Mouse (Mus musculus): ENCODE results near the gene Ttc9. TPM values are rescaled to one million over a fixed set of nuclear protein-coding genes. Genes with fewer than 3 reads are reported as not detected.

Ttc9 gene
- polyA plus RNA-seq, 1 experiment: 31.2 TPM

GRCm38 (mm10) chr12:81691177-81691730 is 60.2 kb downstream of the Ttc9 start:
- H3K79me2 ChIP-seq (ENCODE audit: control insufficient read depth, insufficient read depth): no peaks in the 10 kb centered on the region
- H3K27me3 ChIP-seq (ENCODE audit: control insufficient read depth, insufficient read depth, insufficient read length): no peaks in the 10 kb centered on the region
- H3K4me2 ChIP-seq (ENCODE audit: low read depth): no peak overlapping the region
- H3ac ChIP-seq (ENCODE audit: control insufficient read depth, insufficient read length): no peak overlapping the region
- H3K4me3 ChIP-seq: no peak overlapping the region
- TF ChIP-seq POLR2AphosphoS2 (IDR thresholded peaks at IDR 0.05; ENCODE audit: insufficient read length, low read depth) (no peak), E2F4 (IDR thresholded peaks at IDR 0.05; ENCODE audit: insufficient read depth) (no peak), SRF (IDR thresholded peaks at IDR 0.05; ENCODE audit: control insufficient read depth, insufficient read length, low read depth) (no peak), USF1 (IDR thresholded peaks at IDR 0.05; ENCODE audit: low read depth) (no peak), MYOD1 (IDR thresholded peaks at IDR 0.05; ENCODE audit: control insufficient read depth in 1 of 3, insufficient read length in 2 of 3, low read depth in 2 of 3) (no peak), POLR2A (IDR thresholded peaks at IDR 0.05; ENCODE audit: insufficient read length, low read depth) (no peak), TCF12 (IDR thresholded peaks at IDR 0.05; ENCODE audit: insufficient read depth, poor library complexity, severe bottlenecking) (no peak), MYOG (IDR thresholded peaks at IDR 0.05; ENCODE audit: control insufficient read depth in 1 of 3, insufficient read depth in 1 of 3, insufficient read length in 2 of 3, low read depth in 2 of 3) (no peak), CEBPB (IDR thresholded peaks at IDR 0.05; ENCODE audit: insufficient read depth, poor library complexity, severe bottlenecking) (no peak), MAX (IDR thresholded peaks at IDR 0.05; ENCODE audit: low read depth) (no peak), TCF3 (IDR thresholded peaks at IDR 0.05; ENCODE audit: insufficient read length, low read depth) (no peak), REST (IDR thresholded peaks at IDR 0.05; ENCODE audit: insufficient read depth, insufficient read length) (no peak)
- no peaks in the 10 kb centered on the region for H3K36me3 ChIP-seq (ENCODE audit: control insufficient read depth, insufficient read depth)

DNA sequence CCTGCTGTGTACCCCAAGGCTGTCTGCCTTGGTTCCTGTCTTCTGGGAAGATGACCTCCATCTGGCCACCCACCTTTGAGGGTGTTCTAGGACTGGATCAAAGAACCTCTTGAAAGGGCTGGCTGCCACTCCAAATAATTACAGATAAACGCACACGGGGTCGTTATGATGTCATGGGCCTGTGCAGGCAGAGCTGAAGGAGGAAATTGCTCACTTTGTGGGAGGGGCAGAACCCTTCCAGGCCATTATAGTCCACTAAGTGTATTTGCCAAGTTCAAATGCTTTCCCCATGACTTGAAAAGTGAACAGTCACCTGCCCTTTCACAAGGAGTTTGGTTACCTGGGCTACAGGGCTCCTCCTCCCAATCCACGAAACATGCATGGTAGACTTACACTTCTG is 67.0 kb downstream of the Ttc9 start:
- Histone ChIP-seq H3K4me3 (no peak overlapping the region), H3ac (ENCODE audit: control insufficient read depth, insufficient read length) (no peak overlapping the region), H3K36me3 (ENCODE audit: control insufficient read depth, insufficient read depth) (no peaks in the 10 kb centered on the region), H3K4me2 (ENCODE audit: low read depth) (no peak overlapping the region), H3K27me3 (ENCODE audit: control insufficient read depth, insufficient read depth, insufficient read length) (no peaks in the 10 kb centered on the region), H3K79me2 (ENCODE audit: control insufficient read depth, insufficient read depth) (no peaks in the 10 kb centered on the region)
- TF ChIP-seq TCF3 (IDR thresholded peaks at IDR 0.05; ENCODE audit: insufficient read length, low read depth) (no peak), SRF (IDR thresholded peaks at IDR 0.05; ENCODE audit: control insufficient read depth, insufficient read length, low read depth) (no peak), TCF12 (IDR thresholded peaks at IDR 0.05; ENCODE audit: insufficient read depth, poor library complexity, severe bottlenecking) (no peak), REST (IDR thresholded peaks at IDR 0.05; ENCODE audit: insufficient read depth, insufficient read length) (no peak), POLR2AphosphoS2 (IDR thresholded peaks at IDR 0.05; ENCODE audit: insufficient read length, low read depth) (no peak), MYOD1 (IDR thresholded peaks at IDR 0.05; ENCODE audit: control insufficient read depth in 1 of 3, insufficient read length in 2 of 3, low read depth in 2 of 3) (no peak)

GRCm38 (mm10) chr12:81702903-81703302 is 71.9 kb downstream of the Ttc9 start:
- Histone ChIP-seq H3ac (ENCODE audit: control insufficient read depth, insufficient read length) (no peak overlapping the region), H3K36me3 (ENCODE audit: control insufficient read depth, insufficient read depth) (no peaks in the 10 kb centered on the region), H3K4me3 (no peak overlapping the region), H3K79me2 (ENCODE audit: control insufficient read depth, insufficient read depth) (no peaks in the 10 kb centered on the region), H3K27me3 (ENCODE audit: control insufficient read depth, insufficient read depth, insufficient read length) (no peaks in the 10 kb centered on the region), H3K4me2 (ENCODE audit: low read depth) (no peak overlapping the region)
- no peak for TF ChIP-seq MYOG (IDR thresholded peaks at IDR 0.05; ENCODE audit: control insufficient read depth in 1 of 3, insufficient read depth in 1 of 3, insufficient read length in 2 of 3, low read depth in 2 of 3)
- TF ChIP-seq USF1 (IDR thresholded peaks at IDR 0.05; ENCODE audit: low read depth): no peak
- no peak for TF ChIP-seq REST (IDR thresholded peaks at IDR 0.05; ENCODE audit: insufficient read depth, insufficient read length)
- no peak for TF ChIP-seq CEBPB (IDR thresholded peaks at IDR 0.05; ENCODE audit: insufficient read depth, poor library complexity, severe bottlenecking)
- no peak for TF ChIP-seq MYOD1 (IDR thresholded peaks at IDR 0.05; ENCODE audit: control insufficient read depth in 1 of 3, insufficient read length in 2 of 3, low read depth in 2 of 3)
- TF ChIP-seq POLR2A (IDR thresholded peaks at IDR 0.05; ENCODE audit: insufficient read length, low read depth): no peak
- TF ChIP-seq MAX (IDR thresholded peaks at IDR 0.05; ENCODE audit: low read depth): no peak
- TF ChIP-seq E2F4 (IDR thresholded peaks at IDR 0.05; ENCODE audit: insufficient read depth): no peak
- TF ChIP-seq TCF12 (IDR thresholded peaks at IDR 0.05; ENCODE audit: insufficient read depth, poor library complexity, severe bottlenecking): no peak
- TF ChIP-seq POLR2AphosphoS2 (IDR thresholded peaks at IDR 0.05; ENCODE audit: insufficient read length, low read depth): no peak
- no peak for TF ChIP-seq SRF (IDR thresholded peaks at IDR 0.05; ENCODE audit: control insufficient read depth, insufficient read length, low read depth)

DNA sequence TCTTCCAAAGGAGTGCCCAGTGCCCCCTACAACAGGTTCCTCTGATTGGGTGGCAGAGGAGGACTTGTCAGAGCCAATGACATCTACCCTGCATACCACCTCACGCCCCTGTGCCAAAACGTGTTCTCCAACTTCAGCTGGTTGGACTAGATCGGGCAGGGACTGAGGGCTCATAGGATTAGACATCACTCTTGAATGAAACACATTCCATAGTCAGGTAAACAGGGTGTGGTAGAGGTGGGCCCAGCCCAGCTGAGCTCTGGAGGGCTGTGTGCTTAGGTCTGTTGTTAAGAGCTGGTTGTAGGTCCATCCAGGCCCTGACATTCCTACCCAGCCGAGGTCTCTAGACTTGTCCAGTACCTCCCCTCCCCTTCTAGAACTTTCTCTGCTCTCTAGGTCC is 81.6 kb downstream of the Ttc9 start:
- H3K36me3 ChIP-seq (ENCODE audit: control insufficient read depth, insufficient read depth): no peaks in the 10 kb centered on the region
- H3ac ChIP-seq (ENCODE audit: control insufficient read depth, insufficient read length): no peak overlapping the region
- no peak for TF ChIP-seq MAX (IDR thresholded peaks at IDR 0.05; ENCODE audit: low read depth)
- TF ChIP-seq TCF3 (IDR thresholded peaks at IDR 0.05; ENCODE audit: insufficient read length, low read depth): no peak
- TF ChIP-seq REST (IDR thresholded peaks at IDR 0.05; ENCODE audit: insufficient read depth, insufficient read length): no peak
- no peak for TF ChIP-seq MYOG (IDR thresholded peaks at IDR 0.05; ENCODE audit: control insufficient read depth in 1 of 3, insufficient read depth in 1 of 3, insufficient read length in 2 of 3, low read depth in 2 of 3)
- no peak for TF ChIP-seq POLR2A (IDR thresholded peaks at IDR 0.05; ENCODE audit: insufficient read length, low read depth)
- no peak for TF ChIP-seq CEBPB (IDR thresholded peaks at IDR 0.05; ENCODE audit: insufficient read depth, poor library complexity, severe bottlenecking)
- no peak for TF ChIP-seq TCF12 (IDR thresholded peaks at IDR 0.05; ENCODE audit: insufficient read depth, poor library complexity, severe bottlenecking)
- no peak for TF ChIP-seq POLR2AphosphoS2 (IDR thresholded peaks at IDR 0.05; ENCODE audit: insufficient read length, low read depth)
- no peak for TF ChIP-seq E2F4 (IDR thresholded peaks at IDR 0.05; ENCODE audit: insufficient read depth)
- no peak for TF ChIP-seq SRF (IDR thresholded peaks at IDR 0.05; ENCODE audit: control insufficient read depth, insufficient read length, low read depth)
- TF ChIP-seq USF1 (IDR thresholded peaks at IDR 0.05; ENCODE audit: low read depth): no peak
- TF ChIP-seq MYOD1 (IDR thresholded peaks at IDR 0.05; ENCODE audit: control insufficient read depth in 1 of 3, insufficient read length in 2 of 3, low read depth in 2 of 3): no peak
- H3K4me2 ChIP-seq (ENCODE audit: low read depth): no peak overlapping the region
- no peaks in the 10 kb centered on the region for H3K79me2 ChIP-seq (ENCODE audit: control insufficient read depth, insufficient read depth)
- H3K27me3 ChIP-seq (ENCODE audit: control insufficient read depth, insufficient read depth, insufficient read length): peaks cover 8% of the 10 kb centered on the region
- H3K4me3 ChIP-seq: no peak overlapping the region

Other genes with a start within 250 kb of the Ttc9 start
- 0.22 TPM for gene Adam4, start 209.3 kb upstream of the Ttc9 start, polyA plus RNA-seq (2012; fragmentation: generic; extraction: Trizol)
- 92.6 TPM for gene Cox16, start 146.1 kb upstream of the Ttc9 start, polyA plus RNA-seq (2012; fragmentation: generic; extraction: Trizol)
- gene Gm20498, start 98.3 kb upstream of the Ttc9 start, polyA plus RNA-seq (2012; fragmentation: generic; extraction: Trizol): 32.0 TPM
- 10.0 TPM for gene Synj2bp, start 98.3 kb upstream of the Ttc9 start, polyA plus RNA-seq (2012; fragmentation: generic; extraction: Trizol)
- gene Adam21, start 62.8 kb upstream of the Ttc9 start, polyA plus RNA-seq (2012; fragmentation: generic; extraction: Trizol): 0.06 TPM
- 25.9 TPM for gene Med6, start 36.2 kb upstream of the Ttc9 start, polyA plus RNA-seq (2012; fragmentation: generic; extraction: Trizol)
- gene Map3k9, start 149.9 kb downstream of the Ttc9 start, polyA plus RNA-seq (2012; fragmentation: generic; extraction: Trizol): 0.20 TPM
- 17.6 TPM for gene Pcnx, start 228.8 kb downstream of the Ttc9 start, polyA plus RNA-seq (2012; fragmentation: generic; extraction: Trizol)